ENCODE assay signal across 7 mouse cellular contexts in the genomic region with DNA sequence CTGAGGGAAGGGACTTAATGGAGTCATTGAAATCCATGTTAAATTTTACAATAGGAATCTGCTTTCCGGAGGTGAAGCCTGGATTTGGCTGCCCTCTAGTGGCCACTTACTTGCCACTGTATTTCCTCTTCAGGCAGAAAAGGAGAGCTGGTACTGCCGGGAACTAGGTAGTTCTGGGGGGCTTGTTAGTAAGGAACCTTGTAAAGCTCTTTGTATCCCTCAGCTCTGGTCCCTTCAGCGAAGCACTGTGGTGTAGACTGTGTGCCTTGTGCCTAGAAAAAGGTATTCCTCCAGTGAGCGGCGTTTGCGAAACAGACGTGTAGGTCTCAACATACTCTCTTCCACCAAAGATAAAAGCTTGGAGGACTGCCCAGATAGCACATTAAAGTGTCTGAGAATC. TPM values are rescaled to one million over a fixed set of nuclear protein-coding genes. Genes with fewer than 3 reads are reported as not detected.
DNase-seq lines count a peak whose midpoint lies in the region; ATAC-seq and TF ChIP-seq lines count a peak whose summit lies in the region.

No protein-coding gene starts in this region.

- peaks cover 28% of the 10 kb centered on the region; the same call in 1 of the 2 replicates for H3K27me3 ChIP-seq in heart, embryonic 12.5 days (replicated peaks)
- H3K27me3 ChIP-seq in kidney, postnatal 0 days (ENCODE audit: insufficient read depth, low read length) = no peaks in the 10 kb centered on the region
- no peaks in the 10 kb centered on the region for H3K27me3 ChIP-seq in lung, embryonic 16.5 days (ENCODE audit: control insufficient read depth, insufficient read depth, low read depth, low read length)

- TF ChIP-seq CTCF in kidney, postnatal 0 days (IDR thresholded peaks at IDR 0.05; ENCODE audit: low read depth) = peak; percentile 84

- H3K4me3 ChIP-seq in heart, embryonic 12.5 days = no peak overlapping the region
- H3K4me3 ChIP-seq in kidney, postnatal 0 days (replicated peaks; ENCODE audit: low read depth, low read length) = no peak overlapping the region
- H3K4me3 ChIP-seq in lung, embryonic 16.5 days (ENCODE audit: low read length) = no peak overlapping the region

- H3K4me2 ChIP-seq in heart, embryonic 12.5 days = peak overlapping the region; percentile 33; the same call in 1 of the 2 replicates
- 0 out of 2 replicates have a peak overlapping the region, but pooled peaks have one; percentile 4 for H3K4me2 ChIP-seq in kidney, postnatal 0 days (ENCODE audit: low read length)
- H3K4me2 ChIP-seq in lung, embryonic 16.5 days (ENCODE audit: low read depth, low read length) = peak overlapping the region; percentile 30

- WGBS in heart, embryonic 12.5 days = 39% methylated on average over 7 of the region's 7 CpGs
- 40% methylated on average over 7 of the region's 7 CpGs for WGBS in kidney, postnatal 0 days
- 24% methylated on average over 7 of the region's 7 CpGs for WGBS in lung, embryonic 16.5 days

- H3K9ac ChIP-seq in heart, embryonic 12.5 days = no peak overlapping the region
- H3K9ac ChIP-seq in kidney, postnatal 0 days (ENCODE audit: low read depth, low read length) = no peak overlapping the region
- H3K9ac ChIP-seq in lung, embryonic 16.5 days (ENCODE audit: low read length) = 0 out of 2 replicates have a peak overlapping the region, but pooled peaks have one; percentile 46

- ATAC-seq in heart, embryonic 12.5 days (ENCODE audit: insufficient number of reproducible peaks, low FRiP score) = no peak
- ATAC-seq in kidney, postnatal 0 days (replicated peaks; ENCODE audit: low FRiP score, low read depth) = no peak; the same call in 1 of the 2 replicates
- peak; percentile 27; the same call in 1 of the 2 replicates for ATAC-seq in lung, embryonic 16.5 days (ENCODE audit: low read depth)

- H3K4me1 ChIP-seq in heart, embryonic 12.5 days (replicated peaks) = no peaks in the 10 kb centered on the region
- no peaks in the 10 kb centered on the region for H3K4me1 ChIP-seq in kidney, postnatal 0 days (replicated peaks; ENCODE audit: insufficient read depth, low read length)
- peaks cover 7% of the 10 kb centered on the region for H3K4me1 ChIP-seq in lung, embryonic 16.5 days (replicated peaks; ENCODE audit: control insufficient read depth, insufficient read depth, low read length)

- no peaks in the 10 kb centered on the region for H3K36me3 ChIP-seq in heart, embryonic 12.5 days
- H3K36me3 ChIP-seq in kidney, postnatal 0 days (ENCODE audit: insufficient read depth, low read length) = no peaks in the 10 kb centered on the region
- no peaks in the 10 kb centered on the region for H3K36me3 ChIP-seq in lung, embryonic 16.5 days (ENCODE audit: control insufficient read depth, insufficient read depth, low read length)

- H3K27ac ChIP-seq in heart, embryonic 12.5 days (ENCODE audit: poor library complexity, severe bottlenecking) = no peak overlapping the region
- no peak overlapping the region for H3K27ac ChIP-seq in kidney, postnatal 0 days
- no peak overlapping the region for H3K27ac ChIP-seq in lung, embryonic 16.5 days (ENCODE audit: low read length)

- peak; percentile 9 to 35 for DNase-seq in CD8-positive naive resting alpha-beta T cell, adult 2 months (ENCODE audit: low read depth in 2 of 2, low spot score in 2 of 2)
- DNase-seq in T-cell, adult 2 months (ENCODE audit: low spot score) = peak; percentile 31
- DNase-seq in embryo, embryonic 10.5 days (ENCODE audit: low spot score) = peak; percentile 86
- DNase-seq in kidney, postnatal 0 days (ENCODE audit: low spot score) = peak; percentile 91
- peak; percentile 91 for DNase-seq in retina, embryonic 14.5 days (ENCODE audit: low spot score)

- no peaks in the 10 kb centered on the region for H3K9me3 ChIP-seq in heart, embryonic 12.5 days (replicated peaks)
- H3K9me3 ChIP-seq in kidney, postnatal 0 days (replicated peaks; ENCODE audit: low read length) = no peaks in the 10 kb centered on the region
- H3K9me3 ChIP-seq in lung, embryonic 16.5 days (ENCODE audit: control insufficient read depth, low read length) = no peaks in the 10 kb centered on the region

RNA-seq across cellular contexts. Expression of a gene that starts 5.4 kb away (rescaled TPM):
- not detected in 2 replicates for polyA plus RNA-seq in heart, embryonic 12.5 days (2016; fragmentation: Nextera tagmentation; extraction: Ambion mirVana)
- 0.28 and 0.36 TPM in 2 replicates for polyA plus RNA-seq in kidney, postnatal 0 days (2015; fragmentation: Nextera tagmentation; extraction: Ambion mirVana)
- 0.20 TPM in 2 replicates for polyA plus RNA-seq in lung, embryonic 16.5 days (2015; fragmentation: Nextera tagmentation; extraction: Ambion mirVana)

RNA-seq across cellular contexts. Expression of a gene that starts 10.7 kb away (rescaled TPM):
- polyA plus RNA-seq in heart, embryonic 12.5 days (2016; fragmentation: Nextera tagmentation; extraction: Ambion mirVana) = 0.06 and 0.23 TPM in 2 replicates
- polyA plus RNA-seq in kidney, postnatal 0 days (2015; fragmentation: Nextera tagmentation; extraction: Ambion mirVana) = 1.6 and 1.8 TPM in 2 replicates
- polyA plus RNA-seq in lung, embryonic 16.5 days (2015; fragmentation: Nextera tagmentation; extraction: Ambion mirVana) = 2.1 and 2.2 TPM in 2 replicates

Comparison
In these comparisons a context has a peak if more than half of its experiments do, and no peak if none do; other contexts are left out.
1. DNase-seq: peak in every context shown above with its lines; median percentile 91 in kidney, postnatal 0 days; 91 in retina, embryonic 14.5 days; 86 in embryo, embryonic 10.5 days; 31 in T-cell, adult 2 months; 22 in CD8-positive naive resting alpha-beta T cell, adult 2 months.